Mouse (Mus musculus) ES-E14 (cell line): ENCODE measurements around the gene Mamdc4. TPM values are rescaled to one million over a fixed set of nuclear protein-coding genes. Genes with fewer than 3 reads are reported as not detected.
"Not testable (repeated sequence)": the region's sequence is repeated elsewhere in the genome, so short reads cannot be mapped to it uniquely, and the experiment has no call there.

Source experiments
- DNase-seq: peaks from one replicate; pipeline ENCODE4 v3.0.0-alpha.2; 2013; ENCODE audit warnings: low read depth, low spot score
- H3K27ac ChIP-seq: 2 replicates; pipeline ENCODE4 v1.5.1; 2012; ENCODE audit warnings: low read depth, mild to moderate bottlenecking, low read length, moderate library complexity, mixed read lengths; ENCODE audit not compliant: poor library complexity, insufficient read depth, severe bottlenecking
- H3K36me3 ChIP-seq: 2 replicates; pipeline ENCODE4 v1.6.1; 2012; ENCODE audit warnings: mild to moderate bottlenecking, low read length, moderate library complexity, mixed read lengths; ENCODE audit not compliant: control insufficient read depth, poor library complexity, insufficient read depth, severe bottlenecking
- H3K4me1 ChIP-seq, 2 experiments: fragments of 150-350 bp in 1 of 2; sonication (generic) in 1 of 2; 2 replicates each; pipeline ENCODE4 v1.6.1; 2012; ENCODE audit warnings: low read length in 2 of 2, mild to moderate bottlenecking in 1 of 2, mixed read lengths in 1 of 2; ENCODE audit not compliant: control insufficient read depth in 2 of 2, insufficient read depth in 2 of 2, poor library complexity in 1 of 2
- H3K4me3 ChIP-seq, 2 experiments: fragments of 150-350 bp in 1 of 2; sonication (generic) in 1 of 2; 2 replicates each; pipeline ENCODE4 v1.5.1; 2012; ENCODE audit warnings: low read length in 2 of 2, low read depth in 1 of 2, mild to moderate bottlenecking in 1 of 2, mixed read lengths in 1 of 2; ENCODE audit not compliant: insufficient read depth in 1 of 2, poor library complexity in 1 of 2, severe bottlenecking in 1 of 2
- H3K9ac ChIP-seq: 2 replicates; pipeline ENCODE4 v1.6.1; 2012; ENCODE audit warnings: low read depth, mild to moderate bottlenecking, low read length, mixed read lengths; ENCODE audit not compliant: poor library complexity, insufficient read depth, severe bottlenecking
- H3K9me3 ChIP-seq: fragments of 150-350 bp; sonication (generic); 2 replicates; pipeline ENCODE4 v1.6.1; 2012; ENCODE audit warnings: low read depth, mild to moderate bottlenecking, low read length; ENCODE audit not compliant: control insufficient read depth, insufficient read depth
- CHD2 ChIP-seq: IDR thresholded peaks from 2 replicates; pipeline ENCODE4 v1.6.1; 2014; ENCODE audit warnings: mild to moderate bottlenecking, low read depth, low read length, inconsistent platforms
- HCFC1 ChIP-seq: IDR thresholded peaks from 2 replicates; pipeline ENCODE4 v1.6.1; 2012; ENCODE audit warnings: low read length, inconsistent platforms, borderline replicate concordance; ENCODE audit not compliant: insufficient read depth
- MAFK ChIP-seq: IDR thresholded peaks from 2 replicates; pipeline ENCODE4 v1.6.1; 2014; ENCODE audit warnings: mild to moderate bottlenecking, low read depth, low read length, inconsistent platforms; ENCODE audit not compliant: insufficient read depth
- ZC3H11A ChIP-seq: IDR thresholded peaks from 2 replicates; pipeline ENCODE4 v1.6.1; 2012; ENCODE audit warnings: low read depth, mild to moderate bottlenecking, inconsistent platforms, low read length, borderline replicate concordance
- ZNF384 ChIP-seq: IDR thresholded peaks from 2 replicates; pipeline ENCODE4 v1.6.1; 2012; ENCODE audit warnings: low read depth, low read length, inconsistent platforms
- in situ Hi-C, 2 experiments: fragments of 600-800 bp; cut with MboI; formaldehyde crosslinking; loops; one replicate each; pipeline ENCODE4 v1.15.1; 2025; ENCODE audit warnings: low sequenced_read_pairs in 2 of 2, inconsistent platforms in 1 of 2; ENCODE audit not compliant: unreplicated experiment in 2 of 2
- total RNA-seq: library from RNA; depleted of rRNA; stranded (reverse); fragments of 300-350 nt; gene quantifications from 2 replicates; pipeline ENCODE4 v1.2.3, GENCODE M21; 2012

Gene Mamdc4
- total RNA-seq, 1 experiment: 4.1 TPM

DNA sequence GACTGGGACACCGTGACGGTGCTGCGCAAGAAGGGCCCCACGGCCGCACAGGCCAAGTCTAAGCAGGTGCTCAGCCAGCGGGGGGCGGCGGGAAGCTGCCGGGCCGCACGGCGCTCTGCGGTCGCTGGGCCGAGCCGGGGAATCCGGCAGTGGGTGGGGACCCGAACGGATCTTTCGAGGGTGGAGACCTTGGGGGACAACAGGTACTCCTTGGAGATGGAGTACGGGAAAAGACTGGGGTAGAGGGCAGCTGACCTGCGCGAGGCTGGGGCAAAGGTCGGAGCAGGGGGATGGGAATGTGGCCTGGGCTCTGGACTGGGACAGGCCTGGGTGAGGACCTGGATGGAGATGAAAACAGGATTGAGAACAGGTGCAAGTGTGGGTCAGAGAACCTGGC, 16.7 kb downstream of the Mamdc4 start:
- in situ Hi-C loops: no loop called here
- Histone ChIP-seq H3K4me3 (peak overlapping the region; percentile 93 to 97), H3K27ac (peak overlapping the region; percentile 43), H3K4me1 (peaks cover 4% of the 10 kb centered on the region in 2 experiments; a peak in 2 of 4 replicates), H3K36me3 (peaks cover 25% of the 10 kb centered on the region), H3K9me3 (no peaks in the 10 kb centered on the region), H3K9ac (peak overlapping the region; percentile 94)
- no peak for DNase-seq
- TF ChIP-seq MAFK (no peak), ZNF384 (no peak), CHD2 (no peak), HCFC1 (no peak), ZC3H11A (no peak)

DNA sequence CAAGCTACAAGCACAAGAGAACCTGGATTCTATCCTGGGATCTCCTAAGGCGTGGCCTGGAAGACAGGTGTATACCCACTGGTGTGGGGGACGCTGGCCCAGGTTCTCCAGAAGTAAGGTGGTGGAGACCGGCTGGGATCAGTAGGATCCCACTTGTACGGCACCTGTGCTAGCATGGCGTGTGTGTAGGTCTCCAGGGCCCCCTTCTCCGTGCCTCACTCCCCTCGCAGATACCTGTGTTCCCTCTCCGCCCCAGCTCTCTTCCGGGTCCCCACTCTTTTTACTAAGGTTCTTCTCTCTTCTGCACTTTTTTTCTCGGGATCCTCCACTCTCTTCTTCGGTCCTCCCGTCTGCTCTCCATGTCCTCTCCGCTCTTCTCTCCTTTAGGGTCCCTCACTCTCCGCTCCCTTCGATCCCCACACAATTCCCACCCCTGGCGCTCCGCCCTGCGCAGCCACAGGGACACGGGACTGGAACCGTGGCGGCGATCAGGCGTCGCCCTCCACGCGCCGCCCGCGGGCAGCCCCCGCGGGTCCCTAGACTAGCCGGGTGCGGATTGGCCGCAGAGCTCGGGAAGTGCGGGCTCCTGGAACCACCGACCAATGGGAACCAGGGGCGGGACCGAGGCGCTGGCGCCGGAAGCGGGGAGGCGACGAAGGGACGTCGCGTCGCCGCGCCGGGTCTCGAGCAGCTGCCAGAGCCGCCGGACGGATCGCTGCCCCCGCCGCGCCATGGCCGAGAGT, 17.3 kb downstream of the Mamdc4 start, which contains the start of gene Edf1:
Gene Edf1 (plus strand): TSS at position 627 of the 743 bp plus-strand sequence.
- Histone ChIP-seq H3K4me3 (peak within 1 kb of the TSS; percentile 93 to 97), H3K9me3 (no peaks in the 10 kb centered on the region), H3K36me3 (peaks cover 20% of the 10 kb centered on the region), H3K4me1 (peaks cover 4% of the 10 kb centered on the region in 2 experiments; a peak in 2 of 4 replicates), H3K27ac (peak within 1 kb of the TSS; percentile 61), H3K9ac (peak within 1 kb of the TSS; percentile 94)
- in situ Hi-C loops: no loop called here
- peak; percentile 78 for DNase-seq
- TF ChIP-seq HCFC1 (no peak), MAFK (no peak), CHD2 (no peak), ZC3H11A (no peak), ZNF384 (no peak)

DNA sequence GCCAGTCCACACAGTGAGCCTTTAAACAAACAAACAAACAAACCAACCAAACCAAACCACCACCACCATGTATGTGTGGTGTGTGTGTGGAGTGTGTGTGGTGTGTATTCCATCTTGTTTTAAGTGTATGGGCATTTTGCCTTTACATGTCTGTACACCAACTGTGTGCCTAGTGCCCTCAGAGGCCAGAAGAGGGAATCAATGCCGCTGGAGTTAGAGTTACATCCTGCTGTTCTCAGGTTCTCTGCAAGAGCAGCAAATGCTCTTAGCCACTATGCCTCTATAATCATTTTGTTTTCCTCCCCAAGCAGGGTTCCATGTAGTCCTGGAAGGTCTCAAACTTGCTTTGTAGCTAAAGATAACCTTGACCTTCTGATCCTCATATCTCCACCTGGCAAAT, 18.3 kb downstream of the Mamdc4 start:
- in situ Hi-C loops: no loop called here
- Histone ChIP-seq H3K9ac (no peak overlapping the region), H3K9me3 (no peaks in the 10 kb centered on the region), H3K36me3 (peaks cover 11% of the 10 kb centered on the region), H3K4me3 (peak overlapping the region in 1 of 2 experiments; percentile 97; a peak in 1 of 4 replicates), H3K27ac (no peak overlapping the region), H3K4me1 (peaks cover 4% of the 10 kb centered on the region in 2 experiments; a peak in 2 of 4 replicates)
- no peak for DNase-seq
- no peak for TF ChIP-seq CHD2

GRCm38 (mm10) chr2:25555479-25555878, 19.2 kb downstream of the Mamdc4 start:
- H3K4me3 ChIP-seq, H3K36me3 ChIP-seq, H3K4me1 ChIP-seq, H3K27ac ChIP-seq, in situ Hi-C loops, H3K9ac ChIP-seq, DNase-seq, H3K9me3 ChIP-seq: not testable (repeated sequence)

- H3K4me1 ChIP-seq, H3K4me3 ChIP-seq, DNase-seq, H3K36me3 ChIP-seq, in situ Hi-C loops, H3K9ac ChIP-seq, H3K9me3 ChIP-seq, H3K27ac ChIP-seq: not testable (repeated sequence)
Observed at GRCm38 (mm10) chr2:25553171-25553786, 21.4 kb downstream of the Mamdc4 start.
